Mouse (Mus musculus) heart, embryonic 12.5 days (tissue): ENCODE results near the gene Cep57. TPM values are rescaled to one million over a fixed set of nuclear protein-coding genes. Genes with fewer than 3 reads are reported as not detected.
A peak's percentile ranks its signal among the peaks of the same experiment; 100 is the strongest.

ENCODE experiments used
- ATAC-seq: fragments of 200-750 bp; cut with Nextera tagmentation; 2 replicates; pipeline ENCODE4 v1.8.0; 2017; ENCODE audit warnings: moderate TSS enrichment, moderate library complexity; ENCODE audit not compliant: insufficient number of reproducible peaks, low FRiP score
- H3K27ac ChIP-seq: fragments of 300-500 bp; sonication (generic); 2 replicates; pipeline ENCODE4 v1.5.1; 2016; ENCODE audit warnings: mild to moderate bottlenecking, moderate library complexity; ENCODE audit not compliant: poor library complexity, severe bottlenecking
- H3K27me3 ChIP-seq: fragments of 300-500 bp; sonication (generic); replicated peaks from 2 replicates; pipeline ENCODE4 v1.6.1; 2016; ENCODE audit warnings: mild to moderate bottlenecking, moderate library complexity
- H3K36me3 ChIP-seq: fragments of 300-500 bp; sonication (generic); 2 replicates; pipeline ENCODE4 v1.6.1; 2016; ENCODE audit warnings: mild to moderate bottlenecking, moderate library complexity
- H3K4me1 ChIP-seq: fragments of 300-500 bp; sonication (generic); replicated peaks from 2 replicates; pipeline ENCODE4 v1.6.1; 2016; ENCODE audit warnings: mild to moderate bottlenecking
- H3K4me2 ChIP-seq: fragments of 300-500 bp; sonication (generic); 2 replicates; pipeline ENCODE4 v1.6.1; 2016; ENCODE audit warnings: mild to moderate bottlenecking, moderate library complexity
- H3K4me3 ChIP-seq: fragments of 300-500 bp; sonication (generic); 2 replicates; pipeline ENCODE4 v1.5.1; 2016; ENCODE audit warnings: mild to moderate bottlenecking
- H3K9ac ChIP-seq: fragments of 300-500 bp; sonication (generic); 2 replicates; pipeline ENCODE4 v1.6.1; 2016; ENCODE audit warnings: mild to moderate bottlenecking, moderate library complexity
- H3K9me3 ChIP-seq: fragments of 300-500 bp; sonication (generic); replicated peaks from 2 replicates; pipeline ENCODE4 v1.6.1; 2016; ENCODE audit warnings: mild to moderate bottlenecking, moderate library complexity
- WGBS: fragments of 180-500 bp; shearing (Covaris S2); methylation state at CpG from one replicate; pipeline ENCODE4 v1.1.7; 2016; 5-methylcytosine and 5-hydroxymethylcytosine counted together
- polyA plus RNA-seq: library from polyadenylated mRNA; unstranded; fragments of >200 nt; fragmentation: Nextera tagmentation; extraction: Ambion mirVana; gene quantifications from 2 replicates; pipeline ENCODE4 v1.2.1, GENCODE M21; 2016

Gene Cep57
- 41.0 and 42.7 TPM in 2 replicates for polyA plus RNA-seq

- ATAC-seq: peak; percentile 93
- peaks cover 19% of the 10 kb centered on the region for H3K4me1 ChIP-seq
- H3K36me3 ChIP-seq: peaks cover 22% of the 10 kb centered on the region
- peak within 1 kb of the TSS; percentile 94 for H3K9ac ChIP-seq
- WGBS: under 1% methylated on average over 44 of the region's 44 CpGs
- H3K27me3 ChIP-seq: no peaks in the 10 kb centered on the region
- peak within 1 kb of the TSS; percentile 85 for H3K4me2 ChIP-seq
- H3K27ac ChIP-seq: peak within 1 kb of the TSS; percentile 98
- no peaks in the 10 kb centered on the region for H3K9me3 ChIP-seq
- H3K4me3 ChIP-seq: peak within 1 kb of the TSS; percentile 86
These were observed at the start of gene Cep57 for GRCm38 (mm10) chr9:13826832-13827405. Gene Cep57, minus strand, starts transcription at chr9:13827107.

- no peak for ATAC-seq
- WGBS: 41% methylated on average over 2 of the region's 2 CpGs
- H3K4me1 ChIP-seq: no peaks in the 10 kb centered on the region
- H3K4me2 ChIP-seq: no peak overlapping the region
- no peak overlapping the region for H3K4me3 ChIP-seq
- H3K27ac ChIP-seq: no peak overlapping the region
- H3K36me3 ChIP-seq: no peaks in the 10 kb centered on the region
- H3K9ac ChIP-seq: no peak overlapping the region
- peaks cover 16% of the 10 kb centered on the region for H3K27me3 ChIP-seq
- no peaks in the 10 kb centered on the region for H3K9me3 ChIP-seq
These were observed 48.4 kb upstream of the Cep57 start for GRCm38 (mm10) chr9:13875340-13875739.

GRCm38 (mm10) chr9:13874359-13874758 is 47.5 kb upstream of the Cep57 start:
- H3K4me2 ChIP-seq: no peak overlapping the region
- no peaks in the 10 kb centered on the region for H3K4me1 ChIP-seq
- H3K9me3 ChIP-seq: no peaks in the 10 kb centered on the region
- peaks cover 16% of the 10 kb centered on the region for H3K27me3 ChIP-seq
- no peak for ATAC-seq
- H3K36me3 ChIP-seq: no peaks in the 10 kb centered on the region
- H3K9ac ChIP-seq: no peak overlapping the region
- 49% methylated on average over 2 of the region's 2 CpGs for WGBS
- no peak overlapping the region for H3K4me3 ChIP-seq
- H3K27ac ChIP-seq: no peak overlapping the region

GRCm38 (mm10) chr9:13871631-13872030 is 44.7 kb upstream of the Cep57 start:
- no peaks in the 10 kb centered on the region for H3K36me3 ChIP-seq
- peaks cover 9% of the 10 kb centered on the region; the same call in 1 of the 2 replicates for H3K27me3 ChIP-seq
- H3K27ac ChIP-seq: no peak overlapping the region
- no peaks in the 10 kb centered on the region for H3K9me3 ChIP-seq
- no peak for ATAC-seq
- no peak overlapping the region for H3K4me2 ChIP-seq
- H3K4me3 ChIP-seq: no peak overlapping the region
- no peaks in the 10 kb centered on the region for H3K4me1 ChIP-seq
- H3K9ac ChIP-seq: no peak overlapping the region
- WGBS: 83% methylated on average over 7 of the region's 7 CpGs

- Histone ChIP-seq H3K4me1 (no peaks in the 10 kb centered on the region), H3K27me3 (no peaks in the 10 kb centered on the region), H3K36me3 (no peaks in the 10 kb centered on the region), H3K9me3 (no peaks in the 10 kb centered on the region), H3K9ac (no peak overlapping the region), H3K4me2 (no peak overlapping the region), H3K4me3 (no peak overlapping the region), H3K27ac (no peak overlapping the region)
- 58% methylated on average over 2 of the region's 2 CpGs for WGBS
- ATAC-seq: no peak
These were observed 40.7 kb upstream of the Cep57 start for GRCm38 (mm10) chr9:13867646-13868045.

- Histone ChIP-seq H3K4me1 (peaks cover 6% of the 10 kb centered on the region; the same call in 1 of the 2 replicates), H3K27ac (no peak overlapping the region), H3K4me3 (no peak overlapping the region), H3K36me3 (no peaks in the 10 kb centered on the region), H3K9ac (no peak overlapping the region), H3K4me2 (no peak overlapping the region), H3K9me3 (no peaks in the 10 kb centered on the region), H3K27me3 (no peaks in the 10 kb centered on the region)
- ATAC-seq: no peak
- 72% methylated on average over 4 of the region's 4 CpGs for WGBS
These were observed 29.9 kb upstream of the Cep57 start for GRCm38 (mm10) chr9:13856777-13857176.

- Histone ChIP-seq H3K36me3 (no peaks in the 10 kb centered on the region), H3K9me3 (no peaks in the 10 kb centered on the region), H3K27me3 (no peaks in the 10 kb centered on the region), H3K4me3 (no peak overlapping the region), H3K4me2 (no peak overlapping the region), H3K9ac (no peak overlapping the region), H3K4me1 (peaks cover 6% of the 10 kb centered on the region; the same call in 1 of the 2 replicates), H3K27ac (no peak overlapping the region)
- WGBS: 50% methylated on average over 1 of the region's 1 CpGs
- ATAC-seq: no peak
These were observed 29.3 kb upstream of the Cep57 start for GRCm38 (mm10) chr9:13856247-13856646.

GRCm38 (mm10) chr9:13853876-13854275 is 27.0 kb upstream of the Cep57 start:
- Histone ChIP-seq H3K9me3 (no peaks in the 10 kb centered on the region), H3K9ac (no peak overlapping the region), H3K4me1 (peaks cover 6% of the 10 kb centered on the region; the same call in 1 of the 2 replicates), H3K27ac (no peak overlapping the region), H3K4me3 (no peak overlapping the region), H3K27me3 (no peaks in the 10 kb centered on the region), H3K36me3 (no peaks in the 10 kb centered on the region), H3K4me2 (no peak overlapping the region)
- WGBS: 57% methylated on average over 3 of the region's 3 CpGs
- ATAC-seq: no peak

GRCm38 (mm10) chr9:13848481-13849480 is 21.9 kb upstream of the Cep57 start:
- Histone ChIP-seq H3K9ac (no peak overlapping the region), H3K4me2 (no peak overlapping the region), H3K9me3 (no peaks in the 10 kb centered on the region), H3K27ac (no peak overlapping the region), H3K4me3 (no peak overlapping the region), H3K36me3 (peaks cover 13% of the 10 kb centered on the region), H3K4me1 (peaks cover 3% of the 10 kb centered on the region; the same call in 1 of the 2 replicates), H3K27me3 (no peaks in the 10 kb centered on the region)
- 69% methylated on average over 10 of the region's 10 CpGs for WGBS
- ATAC-seq: no peak

- Histone ChIP-seq H3K27ac (no peak overlapping the region), H3K9me3 (no peaks in the 10 kb centered on the region), H3K4me1 (peaks cover 3% of the 10 kb centered on the region; the same call in 1 of the 2 replicates), H3K36me3 (peaks cover 20% of the 10 kb centered on the region), H3K9ac (no peak overlapping the region), H3K4me2 (no peak overlapping the region), H3K27me3 (no peaks in the 10 kb centered on the region), H3K4me3 (no peak overlapping the region)
- 85% methylated on average over 3 of the region's 3 CpGs for WGBS
- no peak for ATAC-seq
These were observed 20.7 kb upstream of the Cep57 start for GRCm38 (mm10) chr9:13847591-13847990.

GRCm38 (mm10) chr9:13836726-13837125 is 9.8 kb upstream of the Cep57 start:
- H3K27ac ChIP-seq: no peak overlapping the region
- H3K36me3 ChIP-seq: peaks cover 74% of the 10 kb centered on the region
- no peak overlapping the region for H3K9ac ChIP-seq
- no peak overlapping the region for H3K4me3 ChIP-seq
- ATAC-seq: no peak
- no peaks in the 10 kb centered on the region for H3K4me1 ChIP-seq
- WGBS: 42% methylated on average over 2 of the region's 2 CpGs
- H3K9me3 ChIP-seq: no peaks in the 10 kb centered on the region
- no peak overlapping the region for H3K4me2 ChIP-seq
- no peaks in the 10 kb centered on the region for H3K27me3 ChIP-seq
